Mouse (Mus musculus) heart, postnatal 0 days (tissue): Measurements from ENCODE around the gene Ly6g6d.

Source experiments
- CTCF ChIP-seq: IDR thresholded peaks from 2 replicates; pipeline ENCODE4 v1.5.1; 2016; ENCODE audit warnings: antibody characterized with exemption, control low read depth, low read depth
- EP300 ChIP-seq: IDR thresholded peaks from 2 replicates; pipeline ENCODE4 v1.6.1; 2016; ENCODE audit warnings: antibody characterized with exemption, low read depth

DNA sequence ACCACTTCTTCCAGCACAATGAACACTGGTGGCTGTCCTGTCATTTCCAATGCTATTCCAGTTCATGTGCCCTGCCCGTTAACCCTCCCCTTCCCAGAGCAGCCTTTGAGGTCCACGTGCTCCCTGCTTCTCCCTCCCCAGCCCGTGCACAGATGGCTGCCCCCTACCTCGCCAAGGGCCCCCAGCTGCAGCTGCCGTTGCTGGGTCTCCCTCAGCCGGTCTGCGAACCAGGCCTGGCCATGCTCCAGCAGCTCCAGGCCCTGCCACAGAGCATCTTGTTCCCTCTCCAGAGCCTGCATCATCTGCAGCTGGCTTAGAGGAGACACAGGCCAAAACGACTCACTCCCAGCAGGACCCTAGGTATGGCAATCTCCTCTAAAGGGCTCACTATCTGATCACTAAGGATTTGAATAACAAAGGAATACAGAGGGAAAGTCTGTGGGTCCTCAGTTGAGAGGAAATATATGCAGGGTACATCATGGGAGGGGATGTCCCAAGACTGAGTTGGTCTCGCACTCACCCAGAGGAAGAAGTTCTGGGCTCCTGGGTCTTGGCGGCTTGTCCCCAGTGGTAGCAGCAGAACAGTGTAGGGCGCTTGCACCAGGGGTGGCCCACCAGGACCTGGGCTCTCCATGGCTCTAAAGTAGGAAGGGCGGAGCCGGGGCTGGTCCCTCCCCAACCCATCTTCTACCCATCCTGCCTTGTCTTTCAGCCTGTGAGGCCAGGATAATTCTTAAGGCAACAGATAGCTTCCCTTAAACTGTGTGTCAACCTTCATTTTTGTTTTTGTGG lies 50.4 kb downstream of the Ly6g6d start, which contains the start of gene Sapcd1:
- no peak for TF ChIP-seq CTCF
- no peak for TF ChIP-seq EP300
